Mouse (Mus musculus): ENCODE measurements at regions not wholly inside any gene's neighbourhood (a gene's known extent, or its start where the extent isn't known, plus 50 kb on each side); places are given as distances from the start of the nearest gene placed in this dataset.

DNA sequence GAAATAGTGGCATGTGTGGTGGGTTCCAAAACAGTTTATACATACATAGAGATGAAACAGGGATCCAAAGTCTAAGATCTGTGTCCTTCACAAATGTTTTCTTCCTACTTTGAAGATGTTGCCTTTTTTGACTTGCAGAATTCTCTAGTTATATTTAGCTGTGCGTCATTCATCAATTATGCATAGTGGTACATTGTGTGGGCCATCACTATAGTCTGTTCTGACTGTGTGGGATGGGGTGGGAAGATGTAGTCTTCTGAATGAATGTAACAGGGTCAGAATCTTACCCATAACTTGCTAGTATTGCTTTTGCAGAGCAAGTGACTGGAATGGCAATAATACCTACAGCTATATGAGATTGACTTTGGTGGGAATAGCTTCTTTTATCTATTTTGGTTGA is 116.6 kb downstream of the Mettl11b start:
- TF ChIP-seq CTCF (IDR thresholded peaks at IDR 0.05; ENCODE audit: low read depth), result no peak
- TF ChIP-seq EP300 (optimal IDR thresholded peaks at IDR 0.05), result no peak

All from stomach, postnatal 0 days (tissue).